Mouse (Mus musculus) thymus, postnatal 25 days (tissue): ENCODE data around the gene Tesk2.

ENCODE experiments used
- DNase-seq: peaks from one replicate; pipeline ENCODE4 v3.0.0; 2022

Gene Tesk2

GRCm38 (mm10) chr4:116721098-116721628 is 415 bp downstream of the Tesk2 start:
- DNase-seq, result no peak

GRCm38 (mm10) chr4:116722230-116722629 is 1.5 kb downstream of the Tesk2 start:
- no peak for DNase-seq

- DNase-seq, result no peak
These were observed 4.7 kb downstream of the Tesk2 start for GRCm38 (mm10) chr4:116725444-116725843.

- no peak for DNase-seq
These were observed 6.7 kb downstream of the Tesk2 start for GRCm38 (mm10) chr4:116727401-116727800.

GRCm38 (mm10) chr4:116729532-116729931 is 8.8 kb downstream of the Tesk2 start:
- no peak for DNase-seq

- DNase-seq, result no peak
These were observed 10.3 kb downstream of the Tesk2 start for GRCm38 (mm10) chr4:116731077-116731476.

- DNase-seq, result no peak
These were observed 11.6 kb downstream of the Tesk2 start for GRCm38 (mm10) chr4:116732355-116732754.

GRCm38 (mm10) chr4:116734996-116735395 is 14.2 kb downstream of the Tesk2 start:
- peak; percentile 10 for DNase-seq

- DNase-seq, result no peak
These were observed 18.4 kb downstream of the Tesk2 start for GRCm38 (mm10) chr4:116738972-116739751.

- no peak for DNase-seq
These were observed 29.0 kb downstream of the Tesk2 start for GRCm38 (mm10) chr4:116749750-116750149.

- DNase-seq, result no peak
These were observed 41.2 kb downstream of the Tesk2 start for GRCm38 (mm10) chr4:116761914-116762313.

GRCm38 (mm10) chr4:116764001-116764400 is 43.3 kb downstream of the Tesk2 start:
- DNase-seq, result no peak

- no peak for DNase-seq
These were observed 47.8 kb downstream of the Tesk2 start for GRCm38 (mm10) chr4:116768510-116768909.

- no peak for DNase-seq
These were observed 48.3 kb downstream of the Tesk2 start for GRCm38 (mm10) chr4:116769060-116769459.

GRCm38 (mm10) chr4:116776391-116776790 is 55.6 kb downstream of the Tesk2 start:
- DNase-seq, result no peak

- DNase-seq, result no peak
These were observed 56.3 kb downstream of the Tesk2 start for GRCm38 (mm10) chr4:116777079-116777478.

GRCm38 (mm10) chr4:116780541-116780940 is 59.8 kb downstream of the Tesk2 start:
- no peak for DNase-seq

GRCm38 (mm10) chr4:116781366-116781765 is 60.6 kb downstream of the Tesk2 start:
- no peak for DNase-seq

- no peak for DNase-seq
These were observed 61.4 kb downstream of the Tesk2 start for GRCm38 (mm10) chr4:116782171-116782570.

GRCm38 (mm10) chr4:116786587-116786986 is 65.8 kb downstream of the Tesk2 start:
- no peak for DNase-seq

- DNase-seq, result no peak
These were observed 67.4 kb downstream of the Tesk2 start for GRCm38 (mm10) chr4:116787985-116788760.

- DNase-seq, result peak; percentile 78
These were observed 68.2 kb downstream of the Tesk2 start for GRCm38 (mm10) chr4:116788956-116789355.

GRCm38 (mm10) chr4:116792453-116792852 is 71.7 kb downstream of the Tesk2 start:
- DNase-seq, result no peak

- no peak for DNase-seq
These were observed 73.5 kb downstream of the Tesk2 start for GRCm38 (mm10) chr4:116794273-116794672.
